Mouse (Mus musculus): ENCODE results near the gene Frg2f1. TPM values are rescaled to one million over a fixed set of nuclear protein-coding genes. Genes with fewer than 3 reads are reported as not detected.

Frg2f1 gene
- polyA plus RNA-seq, 1 experiment from 2014 or later, result 2.8 TPM

GRCm38 (mm10) chr4:119490806-119491205 is 48.5 kb downstream of the Frg2f1 start:
- H3K4me3 ChIP-seq (replicated peaks), result no peak overlapping the region
- no peak overlapping the region for H3K27ac ChIP-seq
- no peak overlapping the region for H3K9ac ChIP-seq
- ATAC-seq, result no peak
- H3K4me2 ChIP-seq (replicated peaks), result no peak overlapping the region
- peaks cover 18% of the 10 kb centered on the region; the same call in 1 of the 2 replicates for H3K27me3 ChIP-seq (replicated peaks)
- H3K36me3 ChIP-seq, result no peaks in the 10 kb centered on the region
- peaks cover 5% of the 10 kb centered on the region; the same call in 1 of the 2 replicates for H3K4me1 ChIP-seq (replicated peaks)
- WGBS, result 75% methylated on average over 3 of the region's 3 CpGs
- no peaks in the 10 kb centered on the region for H3K9me3 ChIP-seq

- ATAC-seq, result no peak
- Histone ChIP-seq H3K9ac (no peak overlapping the region), H3K9me3 (no peaks in the 10 kb centered on the region), H3K27me3 (replicated peaks) (peaks cover 18% of the 10 kb centered on the region; the same call in 1 of the 2 replicates), H3K27ac (no peak overlapping the region), H3K4me2 (replicated peaks) (no peak overlapping the region), H3K4me1 (replicated peaks) (peaks cover 5% of the 10 kb centered on the region; the same call in 1 of the 2 replicates), H3K36me3 (no peaks in the 10 kb centered on the region), H3K4me3 (replicated peaks) (no peak overlapping the region)
- 86% methylated on average over 10 of the region's 10 CpGs for WGBS
Measured at GRCm38 (mm10) chr4:119489666-119490065, 49.7 kb downstream of the Frg2f1 start.

GRCm38 (mm10) chr4:119484882-119485281 is 54.4 kb downstream of the Frg2f1 start:
- H3K27ac ChIP-seq, result no peak overlapping the region
- H3K27me3 ChIP-seq (replicated peaks), result no peaks in the 10 kb centered on the region
- H3K9me3 ChIP-seq, result no peaks in the 10 kb centered on the region
- H3K4me2 ChIP-seq (replicated peaks), result no peak overlapping the region
- H3K4me1 ChIP-seq (replicated peaks), result no peaks in the 10 kb centered on the region
- H3K9ac ChIP-seq, result no peak overlapping the region
- no peak for ATAC-seq
- H3K4me3 ChIP-seq (replicated peaks), result no peak overlapping the region
- 66% methylated on average over 7 of the region's 7 CpGs for WGBS
- no peaks in the 10 kb centered on the region for H3K36me3 ChIP-seq

- H3K27ac ChIP-seq, result no peak overlapping the region
- no peak overlapping the region for H3K4me2 ChIP-seq (replicated peaks)
- no peak overlapping the region for H3K9ac ChIP-seq
- no peaks in the 10 kb centered on the region for H3K9me3 ChIP-seq
- H3K4me3 ChIP-seq (replicated peaks), result no peak overlapping the region
- H3K27me3 ChIP-seq (replicated peaks), result no peaks in the 10 kb centered on the region
- ATAC-seq, result peak; percentile 47; the same call in 1 of the 2 replicates
- no peaks in the 10 kb centered on the region for H3K4me1 ChIP-seq (replicated peaks)
- H3K36me3 ChIP-seq, result no peaks in the 10 kb centered on the region
- WGBS, result 52% methylated on average over 9 of the region's 9 CpGs
Measured at GRCm38 (mm10) chr4:119483051-119483450, 56.3 kb downstream of the Frg2f1 start.

Other genes starting within 250 kb of the Frg2f1 start
- 627 and 712 TPM in 2 replicates for gene Ybx1, start 244.9 kb downstream of the Frg2f1 start, polyA plus RNA-seq (2015; fragmentation: Nextera tagmentation; extraction: Ambion mirVana)
- 88.1 and 102 TPM in 2 replicates for gene Ppih, start 219.0 kb downstream of the Frg2f1 start, polyA plus RNA-seq (2015; fragmentation: Nextera tagmentation; extraction: Ambion mirVana)
- 5.2 and 5.5 TPM in 2 replicates for gene Ccdc30, start 124.0 kb downstream of the Frg2f1 start, polyA plus RNA-seq (2015; fragmentation: Nextera tagmentation; extraction: Ambion mirVana)
- 40.9 and 43.8 TPM in 2 replicates for gene Ppcs, start 117.1 kb downstream of the Frg2f1 start, polyA plus RNA-seq (2015; fragmentation: Nextera tagmentation; extraction: Ambion mirVana)
- 0.56 and 0.57 TPM in 2 replicates for gene Zmynd12, start 116.7 kb downstream of the Frg2f1 start, polyA plus RNA-seq (2015; fragmentation: Nextera tagmentation; extraction: Ambion mirVana)
- gene Rimkla, start 46.9 kb downstream of the Frg2f1 start, polyA plus RNA-seq (2015; fragmentation: Nextera tagmentation; extraction: Ambion mirVana), result 0.87 and 0.96 TPM in 2 replicates
- 17.5 and 18.2 TPM in 2 replicates for gene Foxj3, start 2.5 kb downstream of the Frg2f1 start, polyA plus RNA-seq (2015; fragmentation: Nextera tagmentation; extraction: Ambion mirVana)
- gene Guca2a, start 98.2 kb upstream of the Frg2f1 start, polyA plus RNA-seq (2015; fragmentation: Nextera tagmentation; extraction: Ambion mirVana), result 175 and 231 TPM in 2 replicates
- gene Guca2b, start 119.4 kb upstream of the Frg2f1 start, polyA plus RNA-seq (2015; fragmentation: Nextera tagmentation; extraction: Ambion mirVana), result 37.5 and 60.8 TPM in 2 replicates
- 5.0 and 5.4 TPM in 2 replicates for gene Hivep3, start 194.3 kb upstream of the Frg2f1 start, polyA plus RNA-seq (2015; fragmentation: Nextera tagmentation; extraction: Ambion mirVana)

All from intestine, embryonic 15.5 days (tissue).